Mouse (Mus musculus): ENCODE data around the gene Dpysl5. TPM values are rescaled to one million over a fixed set of nuclear protein-coding genes. Genes with fewer than 3 reads are reported as not detected.

Gene Dpysl5
- 178 and 203 TPM in 2 replicates for polyA plus RNA-seq (2014; fragmentation: Nextera tagmentation; extraction: Ambion mirVana)

GRCm38 (mm10) chr5:30711147-30712001 is at the start of gene Dpysl5:
Dpysl5 (plus strand) TSS chr5:30711564.
- peak; percentile 87 for ATAC-seq (ENCODE audit: low read depth)
- Histone ChIP-seq H3K27me3 (ENCODE audit: control insufficient read depth, insufficient read depth, low read length) (no peaks in the 10 kb centered on the region), H3K4me3 (ENCODE audit: low read depth, low read length) (peak within 1 kb of the TSS; percentile 84), H3K9ac (replicated peaks; ENCODE audit: low read depth, low read length) (peak within 1 kb of the TSS; percentile 91), H3K4me2 (ENCODE audit: low read depth, low read length) (peak within 1 kb of the TSS; percentile 71), H3K27ac (ENCODE audit: low read depth, low read length) (peak within 1 kb of the TSS; percentile 93), H3K9me3 (ENCODE audit: control insufficient read depth, low read length) (no peaks in the 10 kb centered on the region), H3K4me1 (ENCODE audit: control insufficient read depth, insufficient read depth, low read length) (peaks cover 6% of the 10 kb centered on the region; the same call in 1 of the 2 replicates), H3K36me3 (ENCODE audit: control insufficient read depth, insufficient read depth, low read length) (no peaks in the 10 kb centered on the region)
- under 1% methylated on average over 71 of the region's 71 CpGs for WGBS

- no peak for ATAC-seq (ENCODE audit: low read depth)
- Histone ChIP-seq H3K27me3 (ENCODE audit: control insufficient read depth, insufficient read depth, low read length) (no peaks in the 10 kb centered on the region), H3K9me3 (ENCODE audit: control insufficient read depth, low read length) (no peaks in the 10 kb centered on the region), H3K4me2 (ENCODE audit: low read depth, low read length) (no peak overlapping the region), H3K4me1 (ENCODE audit: control insufficient read depth, insufficient read depth, low read length) (no peaks in the 10 kb centered on the region), H3K36me3 (ENCODE audit: control insufficient read depth, insufficient read depth, low read length) (no peaks in the 10 kb centered on the region), H3K4me3 (ENCODE audit: low read depth, low read length) (no peak overlapping the region), H3K27ac (ENCODE audit: low read depth, low read length) (no peak overlapping the region), H3K9ac (replicated peaks; ENCODE audit: low read depth, low read length) (no peak overlapping the region)
- WGBS, result 94% methylated on average over 9 of the region's 9 CpGs
Observed at GRCm38 (mm10) chr5:30665360-30665759, 46.0 kb upstream of the Dpysl5 start.

- 65% methylated on average over 6 of the region's 6 CpGs for WGBS
- Histone ChIP-seq H3K4me1 (ENCODE audit: control insufficient read depth, insufficient read depth, low read length) (no peaks in the 10 kb centered on the region), H3K4me3 (ENCODE audit: low read depth, low read length) (peak overlapping the region; percentile 78), H3K9me3 (ENCODE audit: control insufficient read depth, low read length) (no peaks in the 10 kb centered on the region), H3K4me2 (ENCODE audit: low read depth, low read length) (peak overlapping the region; percentile 88), H3K27ac (ENCODE audit: low read depth, low read length) (no peak overlapping the region), H3K36me3 (ENCODE audit: control insufficient read depth, insufficient read depth, low read length) (no peaks in the 10 kb centered on the region), H3K27me3 (ENCODE audit: control insufficient read depth, insufficient read depth, low read length) (no peaks in the 10 kb centered on the region), H3K9ac (replicated peaks; ENCODE audit: low read depth, low read length) (no peak overlapping the region; the same call in 1 of the 2 replicates)
- no peak for ATAC-seq (ENCODE audit: low read depth)
Observed at GRCm38 (mm10) chr5:30665968-30666367, 45.4 kb upstream of the Dpysl5 start.

- Histone ChIP-seq H3K27me3 (ENCODE audit: control insufficient read depth, insufficient read depth, low read length) (no peaks in the 10 kb centered on the region), H3K9ac (replicated peaks; ENCODE audit: low read depth, low read length) (peak within 1 kb of the TSS; percentile 68), H3K4me3 (ENCODE audit: low read depth, low read length) (peak within 1 kb of the TSS; percentile 78), H3K36me3 (ENCODE audit: control insufficient read depth, insufficient read depth, low read length) (no peaks in the 10 kb centered on the region), H3K4me1 (ENCODE audit: control insufficient read depth, insufficient read depth, low read length) (no peaks in the 10 kb centered on the region), H3K4me2 (ENCODE audit: low read depth, low read length) (peak within 1 kb of the TSS; percentile 88), H3K9me3 (ENCODE audit: control insufficient read depth, low read length) (no peaks in the 10 kb centered on the region), H3K27ac (ENCODE audit: low read depth, low read length) (no peak within 1 kb of the TSS)
- peak; percentile 98 for ATAC-seq (ENCODE audit: low read depth)
- WGBS, result under 1% methylated on average over 40 of the region's 40 CpGs
Observed at GRCm38 (mm10) chr5:30666391-30667195, 44.8 kb upstream of the Dpysl5 start, which contains the start of gene Cenpa. Cenpa (plus strand) TSS chr5:30666777.

GRCm38 (mm10) chr5:30667215-30667614 is 44.1 kb upstream of the Dpysl5 start:
- Histone ChIP-seq H3K4me1 (ENCODE audit: control insufficient read depth, insufficient read depth, low read length) (no peaks in the 10 kb centered on the region), H3K27me3 (ENCODE audit: control insufficient read depth, insufficient read depth, low read length) (no peaks in the 10 kb centered on the region), H3K36me3 (ENCODE audit: control insufficient read depth, insufficient read depth, low read length) (no peaks in the 10 kb centered on the region), H3K4me2 (ENCODE audit: low read depth, low read length) (peak overlapping the region; percentile 88), H3K27ac (ENCODE audit: low read depth, low read length) (no peak overlapping the region), H3K4me3 (ENCODE audit: low read depth, low read length) (peak overlapping the region; percentile 78), H3K9ac (replicated peaks; ENCODE audit: low read depth, low read length) (peak overlapping the region; percentile 68), H3K9me3 (ENCODE audit: control insufficient read depth, low read length) (no peaks in the 10 kb centered on the region)
- ATAC-seq (ENCODE audit: low read depth), result no peak
- WGBS, result under 1% methylated on average over 13 of the region's 13 CpGs

- Histone ChIP-seq H3K4me3 (ENCODE audit: low read depth, low read length) (peak overlapping the region; percentile 78), H3K9me3 (ENCODE audit: control insufficient read depth, low read length) (no peaks in the 10 kb centered on the region), H3K36me3 (ENCODE audit: control insufficient read depth, insufficient read depth, low read length) (no peaks in the 10 kb centered on the region), H3K4me1 (ENCODE audit: control insufficient read depth, insufficient read depth, low read length) (no peaks in the 10 kb centered on the region), H3K4me2 (ENCODE audit: low read depth, low read length) (peak overlapping the region; percentile 88), H3K9ac (replicated peaks; ENCODE audit: low read depth, low read length) (peak overlapping the region; percentile 68; the same call in 1 of the 2 replicates), H3K27me3 (ENCODE audit: control insufficient read depth, insufficient read depth, low read length) (no peaks in the 10 kb centered on the region), H3K27ac (ENCODE audit: low read depth, low read length) (no peak overlapping the region)
- no peak for ATAC-seq (ENCODE audit: low read depth)
- 6% methylated on average over 3 of the region's 3 CpGs for WGBS
Observed at GRCm38 (mm10) chr5:30667686-30668085, 43.7 kb upstream of the Dpysl5 start.

GRCm38 (mm10) chr5:30668637-30669495 is 42.5 kb upstream of the Dpysl5 start:
- H3K4me1 ChIP-seq (ENCODE audit: control insufficient read depth, insufficient read depth, low read length), result no peaks in the 10 kb centered on the region
- H3K27me3 ChIP-seq (ENCODE audit: control insufficient read depth, insufficient read depth, low read length), result no peaks in the 10 kb centered on the region
- no peak overlapping the region for H3K27ac ChIP-seq (ENCODE audit: low read depth, low read length)
- no peaks in the 10 kb centered on the region for H3K9me3 ChIP-seq (ENCODE audit: control insufficient read depth, low read length)
- H3K4me2 ChIP-seq (ENCODE audit: low read depth, low read length), result no peak overlapping the region
- no peaks in the 10 kb centered on the region for H3K36me3 ChIP-seq (ENCODE audit: control insufficient read depth, insufficient read depth, low read length)
- H3K4me3 ChIP-seq (ENCODE audit: low read depth, low read length), result no peak overlapping the region
- no peak for ATAC-seq (ENCODE audit: low read depth)
- H3K9ac ChIP-seq (replicated peaks; ENCODE audit: low read depth, low read length), result no peak overlapping the region
- WGBS, result 95% methylated on average over 9 of the region's 9 CpGs

- no peaks in the 10 kb centered on the region for H3K4me1 ChIP-seq (ENCODE audit: control insufficient read depth, insufficient read depth, low read length)
- H3K36me3 ChIP-seq (ENCODE audit: control insufficient read depth, insufficient read depth, low read length), result no peaks in the 10 kb centered on the region
- WGBS, result 90% methylated on average over 3 of the region's 3 CpGs
- no peak for ATAC-seq (ENCODE audit: low read depth)
- H3K4me2 ChIP-seq (ENCODE audit: low read depth, low read length), result no peak overlapping the region
- H3K27ac ChIP-seq (ENCODE audit: low read depth, low read length), result no peak overlapping the region
- H3K9me3 ChIP-seq (ENCODE audit: control insufficient read depth, low read length), result no peaks in the 10 kb centered on the region
- H3K9ac ChIP-seq (replicated peaks; ENCODE audit: low read depth, low read length), result no peak overlapping the region
- H3K4me3 ChIP-seq (ENCODE audit: low read depth, low read length), result no peak overlapping the region
- no peaks in the 10 kb centered on the region for H3K27me3 ChIP-seq (ENCODE audit: control insufficient read depth, insufficient read depth, low read length)
Observed at GRCm38 (mm10) chr5:30669496-30669830, 41.9 kb upstream of the Dpysl5 start.

Measured in neural tube, embryonic 14.5 days (tissue).